Mouse (Mus musculus) forebrain, embryonic 11.5 days (tissue): ENCODE data around the gene Ppil2. TPM values are rescaled to one million over a fixed set of nuclear protein-coding genes. Genes with fewer than 3 reads are reported as not detected.

Experiments
- ATAC-seq: fragments of 200-750 bp; cut with Nextera tagmentation; replicated peaks from 2 replicates; pipeline ENCODE4 v1.8.0; 2017; ENCODE audit warnings: moderate TSS enrichment; ENCODE audit not compliant: low FRiP score
- DNase-seq: peaks from one replicate; pipeline ENCODE4 v3.0.0-alpha.2; 2017; ENCODE audit warnings: low spot score
- H3K27ac ChIP-seq: fragments of 300-500 bp; sonication (generic); 2 replicates; pipeline ENCODE4 v1.5.1; 2014; ENCODE audit warnings: low read depth, low read length
- H3K27me3 ChIP-seq: fragments of 300-500 bp; sonication (generic); 2 replicates; pipeline ENCODE4 v1.6.1; 2014; ENCODE audit warnings: mild to moderate bottlenecking, low read length, mixed read lengths; ENCODE audit not compliant: control insufficient read depth, insufficient read depth
- H3K36me3 ChIP-seq: fragments of 300-500 bp; sonication (generic); 2 replicates; pipeline ENCODE4 v1.6.1; 2014; ENCODE audit warnings: mild to moderate bottlenecking, low read length, moderate library complexity, mixed read lengths; ENCODE audit not compliant: control insufficient read depth, insufficient read depth
- H3K4me1 ChIP-seq: fragments of 300-500 bp; sonication (generic); replicated peaks from 2 replicates; pipeline ENCODE4 v1.6.1; 2014; ENCODE audit warnings: low read length, mixed read lengths; ENCODE audit not compliant: control insufficient read depth, insufficient read depth
- H3K4me2 ChIP-seq: fragments of 300-500 bp; sonication (generic); 2 replicates; pipeline ENCODE4 v1.6.1; 2014; ENCODE audit warnings: low read depth, mild to moderate bottlenecking, low read length, moderate library complexity, mixed read lengths; ENCODE audit not compliant: severe bottlenecking
- H3K4me3 ChIP-seq: fragments of 300-500 bp; sonication (generic); 2 replicates; pipeline ENCODE4 v1.5.1; 2014; ENCODE audit warnings: low read depth, low read length
- H3K9ac ChIP-seq: fragments of 300-500 bp; sonication (generic); 2 replicates; pipeline ENCODE4 v1.6.1; 2014; ENCODE audit warnings: low read length
- H3K9me3 ChIP-seq: fragments of 300-500 bp; sonication (generic); 2 replicates; pipeline ENCODE4 v1.6.1; 2016; ENCODE audit warnings: low read length, mixed read lengths; ENCODE audit not compliant: control insufficient read depth
- WGBS: fragments of 180-500 bp; shearing (Covaris S2); extraction: QIAGEN DNeasy Blood & Tissue Kit; methylation state at CpG from one replicate; pipeline ENCODE4 v1.1.7; 2014; 5-methylcytosine and 5-hydroxymethylcytosine counted together
- polyA plus RNA-seq: library from polyadenylated mRNA; unstranded; fragments of >200 nt; fragmentation: Nextera tagmentation; extraction: Ambion mirVana; gene quantifications from 2 replicates; pipeline ENCODE4 v1.2.1, GENCODE M21; 2014

Gene Ppil2
- polyA plus RNA-seq, 1 experiment from 2014 or later, result 153 TPM

DNA sequence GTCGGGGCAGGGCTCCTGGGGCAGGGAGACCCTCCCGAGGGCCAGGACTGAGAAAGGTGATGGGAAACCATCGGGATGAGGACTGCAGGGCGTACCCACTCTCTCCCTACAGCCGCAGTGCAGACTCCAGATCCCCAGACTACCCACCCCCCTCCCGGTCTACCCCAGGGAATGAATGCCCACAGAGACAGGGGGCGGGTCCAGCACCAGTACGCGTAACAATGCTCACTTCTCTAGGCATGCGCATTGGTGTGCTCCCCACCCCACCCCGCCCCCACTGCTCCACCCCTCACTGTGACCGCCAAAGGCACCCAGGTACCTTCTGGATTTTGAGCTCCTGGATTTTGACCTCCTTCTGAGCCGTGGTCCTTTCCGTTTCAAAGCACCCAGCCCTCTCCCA lies 10.5 kb upstream of the Ppil2 start:
- Histone ChIP-seq H3K27me3 (no peaks in the 10 kb centered on the region), H3K9ac (no peak overlapping the region; the same call in 1 of the 2 replicates), H3K4me3 (no peak overlapping the region), H3K9me3 (no peaks in the 10 kb centered on the region), H3K36me3 (peaks cover 3% of the 10 kb centered on the region; the same call in 1 of the 2 replicates), H3K4me1 (peaks cover 13% of the 10 kb centered on the region; the same call in 1 of the 2 replicates), H3K27ac (no peak overlapping the region), H3K4me2 (peak overlapping the region; percentile 16; the same call in 1 of the 2 replicates)
- WGBS, result 41% methylated on average over 14 of the region's 14 CpGs
- no peak for DNase-seq
- 0 out of 2 replicates have a peak, but pooled peaks have one; percentile 19 for ATAC-seq

DNA sequence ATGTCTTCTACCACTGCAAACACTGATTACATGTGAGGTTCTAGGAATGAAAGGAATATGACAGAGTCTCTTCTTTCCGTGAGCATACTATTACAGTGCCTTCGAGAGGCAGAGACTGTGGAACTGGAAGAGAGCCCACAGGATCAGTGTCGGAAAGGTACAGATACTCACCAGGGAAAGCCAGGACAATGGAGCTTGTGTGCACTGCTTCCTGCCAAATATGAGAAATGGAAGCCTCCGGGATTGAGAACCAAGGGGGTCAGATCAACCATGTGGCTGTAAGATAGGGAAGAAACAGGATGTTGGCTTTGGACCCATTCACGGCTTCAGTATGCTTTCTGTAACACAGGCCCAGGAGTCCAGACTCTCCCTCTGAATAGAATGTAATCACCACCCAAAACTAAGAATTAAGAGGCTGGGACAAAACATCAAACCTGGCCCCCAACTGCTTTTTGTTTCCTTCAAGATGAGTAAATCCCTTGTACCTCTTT lies 6.3 kb upstream of the Ppil2 start:
- Histone ChIP-seq H3K27ac (no peak overlapping the region), H3K4me2 (no peak overlapping the region), H3K36me3 (peaks cover 10% of the 10 kb centered on the region; the same call in 1 of the 2 replicates), H3K27me3 (no peaks in the 10 kb centered on the region), H3K9ac (no peak overlapping the region), H3K4me3 (no peak overlapping the region), H3K4me1 (peaks cover 8% of the 10 kb centered on the region; the same call in 1 of the 2 replicates), H3K9me3 (no peaks in the 10 kb centered on the region)
- ATAC-seq (no peak), DNase-seq (no peak)
- WGBS, result 95% methylated on average over 5 of the region's 5 CpGs

DNA sequence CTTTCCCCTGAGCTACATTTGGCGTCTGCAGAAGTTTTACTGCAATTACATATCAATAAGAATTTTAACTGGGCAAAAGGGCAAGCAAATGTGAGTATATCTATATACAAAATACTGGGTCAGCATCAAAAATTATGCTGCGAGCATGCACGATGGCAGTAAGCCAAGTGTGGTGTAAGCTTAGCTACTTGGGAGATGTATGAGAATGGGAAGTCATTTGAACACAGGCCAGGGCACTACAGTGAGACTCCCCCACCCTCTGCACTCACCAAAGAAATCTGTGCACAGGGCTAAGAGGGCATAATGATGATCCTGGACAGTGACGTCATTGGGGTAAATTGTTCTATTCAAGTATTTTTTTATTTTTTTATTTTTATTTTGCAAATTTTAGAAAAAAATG lies 6.5 kb downstream of the Ppil2 start:
- Histone ChIP-seq H3K4me2 (no peak overlapping the region), H3K9me3 (no peaks in the 10 kb centered on the region)
- ATAC-seq, result no peak

DNA sequence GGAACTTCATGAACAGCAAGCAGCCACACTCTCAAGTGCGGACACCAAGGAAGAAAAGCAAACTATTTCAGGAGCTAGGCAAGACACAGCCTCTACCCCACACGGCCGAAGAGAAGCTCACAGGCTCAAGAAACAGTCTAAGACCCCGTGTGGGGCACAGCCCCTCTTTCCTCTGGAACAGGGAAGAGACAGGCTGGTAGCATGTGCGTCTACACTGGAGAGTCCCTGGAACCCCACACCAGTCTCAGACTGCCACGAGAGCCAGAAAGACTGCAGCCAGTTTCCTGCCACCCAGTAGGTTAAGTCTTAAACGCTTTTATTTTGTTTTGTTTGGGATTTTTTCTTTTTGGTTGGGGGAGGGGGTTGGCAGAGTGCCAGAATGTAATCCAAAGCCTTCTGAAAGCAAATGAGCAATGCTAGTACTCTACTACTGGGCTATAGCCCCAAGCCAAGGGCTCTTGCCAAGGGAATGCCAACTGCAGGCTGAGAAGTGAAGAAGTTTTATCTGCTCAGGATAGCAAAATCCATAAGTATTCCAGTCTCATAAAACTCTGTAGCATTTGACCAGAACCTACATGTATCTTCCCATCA lies 8.3 kb downstream of the Ppil2 start:
- Histone ChIP-seq H3K9me3 (no peaks in the 10 kb centered on the region), H3K4me3 (no peak overlapping the region), H3K36me3 (peaks cover 10% of the 10 kb centered on the region; the same call in 1 of the 2 replicates), H3K4me2 (no peak overlapping the region), H3K9ac (no peak overlapping the region), H3K27ac (no peak overlapping the region), H3K4me1 (no peaks in the 10 kb centered on the region), H3K27me3 (no peaks in the 10 kb centered on the region)
- ATAC-seq (no peak), DNase-seq (no peak)
- WGBS, result 83% methylated on average over 7 of the region's 7 CpGs

More for the DNA sequence above, 6.5 kb downstream of the Ppil2 start:
- Histone ChIP-seq H3K27me3 (no peaks in the 10 kb centered on the region), H3K27ac (no peak overlapping the region), H3K4me1 (no peaks in the 10 kb centered on the region), H3K36me3 (peaks cover 3% of the 10 kb centered on the region; the same call in 1 of the 2 replicates), H3K4me3 (no peak overlapping the region), H3K9ac (no peak overlapping the region)
- DNase-seq, result no peak
- 92% methylated on average over 4 of the region's 4 CpGs for WGBS

DNA sequence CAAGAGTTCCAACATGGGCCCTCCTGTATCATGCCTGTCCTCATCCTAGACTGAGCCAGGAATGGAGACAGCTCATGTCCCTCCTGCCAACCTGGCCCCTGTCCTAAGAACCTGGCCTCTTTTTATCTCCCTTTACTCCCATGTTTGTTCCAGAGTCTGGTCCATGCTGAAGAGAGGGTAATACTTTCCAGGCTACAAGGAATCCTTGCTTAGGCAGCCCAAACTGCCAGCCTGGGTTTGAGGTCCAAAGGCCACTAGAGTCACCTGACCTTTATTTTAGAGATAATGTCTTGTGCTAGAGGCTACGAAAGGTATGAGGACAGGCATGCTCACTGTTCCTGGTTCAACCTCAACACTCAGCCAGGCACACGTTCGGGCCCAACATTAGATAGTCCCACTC lies 14.1 kb downstream of the Ppil2 start:
- Histone ChIP-seq H3K9me3 (no peaks in the 10 kb centered on the region), H3K4me2 (no peak overlapping the region), H3K36me3 (peaks cover 17% of the 10 kb centered on the region), H3K9ac (no peak overlapping the region), H3K4me1 (no peaks in the 10 kb centered on the region), H3K27me3 (no peaks in the 10 kb centered on the region), H3K27ac (no peak overlapping the region), H3K4me3 (no peak overlapping the region)
- 92% methylated on average over 3 of the region's 3 CpGs for WGBS
- ATAC-seq (no peak), DNase-seq (no peak)

DNA sequence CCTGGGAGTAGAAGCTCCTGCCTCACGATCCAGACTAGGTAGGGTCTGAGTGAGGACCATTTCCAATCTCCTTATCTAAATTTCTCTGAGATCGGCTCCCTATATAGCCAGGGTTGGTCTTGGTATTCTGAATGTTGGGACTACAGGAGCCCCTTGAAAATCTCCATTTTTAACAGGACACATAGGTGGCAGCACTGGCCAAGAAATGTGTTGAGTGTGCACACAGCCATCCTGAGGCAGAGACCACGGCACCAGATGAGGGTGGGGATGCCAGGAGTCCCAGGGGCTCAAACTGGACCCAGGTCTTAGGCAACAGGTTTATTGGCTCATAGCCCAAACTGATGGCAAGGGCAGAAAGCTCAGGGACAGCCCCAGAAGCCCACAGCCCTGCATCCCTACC lies 22.7 kb downstream of the Ppil2 start:
- Histone ChIP-seq H3K9ac (no peak overlapping the region), H3K27me3 (no peaks in the 10 kb centered on the region), H3K9me3 (no peaks in the 10 kb centered on the region), H3K4me3 (no peak overlapping the region), H3K36me3 (peaks cover 12% of the 10 kb centered on the region; the same call in 1 of the 2 replicates), H3K27ac (no peak overlapping the region), H3K4me2 (no peak overlapping the region), H3K4me1 (no peaks in the 10 kb centered on the region)
- WGBS, result 83% methylated on average over 3 of the region's 3 CpGs
- DNase-seq, result no peak
- ATAC-seq, result no peak

DNA sequence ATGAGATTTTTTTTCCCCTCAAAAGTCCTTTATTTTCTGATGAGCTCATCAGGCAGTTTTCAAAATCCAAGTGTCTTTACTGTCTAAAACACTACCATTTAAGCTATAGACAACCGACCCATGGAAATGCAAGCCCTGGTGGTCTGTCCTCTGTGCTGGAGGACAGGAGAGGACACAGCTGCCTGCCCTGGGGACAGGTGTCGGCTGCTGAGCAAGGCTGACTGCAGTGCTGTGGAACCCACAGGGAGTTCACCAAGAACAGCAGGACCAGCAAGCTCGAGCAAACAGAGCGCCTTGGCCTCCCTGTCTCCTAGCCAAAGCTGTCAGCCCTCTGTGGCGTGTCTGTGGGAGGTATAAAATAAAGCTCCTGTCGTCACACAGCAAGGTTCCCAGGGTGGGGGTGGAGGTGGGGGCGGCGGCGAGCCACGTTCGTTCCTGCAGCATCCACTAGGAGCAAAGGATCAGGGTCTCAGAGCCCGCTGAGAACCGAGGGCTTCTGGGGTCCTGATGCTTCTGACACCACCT lies 24.3 kb downstream of the Ppil2 start:
- Histone ChIP-seq H3K4me1 (no peaks in the 10 kb centered on the region), H3K4me2 (no peak overlapping the region), H3K9ac (no peak overlapping the region), H3K9me3 (no peaks in the 10 kb centered on the region), H3K27ac (no peak overlapping the region), H3K36me3 (peaks cover 15% of the 10 kb centered on the region; the same call in 1 of the 2 replicates), H3K27me3 (no peaks in the 10 kb centered on the region), H3K4me3 (no peak overlapping the region)
- ATAC-seq (no peak), DNase-seq (no peak)
- 81% methylated on average over 13 of the region's 13 CpGs for WGBS

DNA sequence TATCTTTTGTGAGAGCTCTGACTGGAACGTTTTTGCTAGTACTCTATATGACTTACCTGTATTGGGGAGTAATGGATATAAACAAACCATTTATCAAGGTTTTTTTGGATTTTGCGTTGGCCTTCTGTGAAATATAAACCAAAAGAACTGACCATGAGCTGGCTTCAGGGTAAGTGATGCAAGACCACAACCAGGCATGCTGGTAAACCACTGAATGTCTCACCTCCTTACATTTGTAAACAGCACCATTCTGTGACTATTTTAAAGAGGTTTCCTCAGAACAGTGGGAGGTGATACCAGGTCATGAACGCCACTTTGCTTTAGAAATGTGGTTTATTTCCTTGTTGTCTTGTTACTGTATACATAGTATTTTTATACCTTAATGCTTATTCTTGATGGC lies 24.8 kb downstream of the Ppil2 start:
- Histone ChIP-seq H3K4me3 (no peak overlapping the region), H3K4me1 (no peaks in the 10 kb centered on the region), H3K36me3 (peaks cover 15% of the 10 kb centered on the region; the same call in 1 of the 2 replicates)

DNA sequence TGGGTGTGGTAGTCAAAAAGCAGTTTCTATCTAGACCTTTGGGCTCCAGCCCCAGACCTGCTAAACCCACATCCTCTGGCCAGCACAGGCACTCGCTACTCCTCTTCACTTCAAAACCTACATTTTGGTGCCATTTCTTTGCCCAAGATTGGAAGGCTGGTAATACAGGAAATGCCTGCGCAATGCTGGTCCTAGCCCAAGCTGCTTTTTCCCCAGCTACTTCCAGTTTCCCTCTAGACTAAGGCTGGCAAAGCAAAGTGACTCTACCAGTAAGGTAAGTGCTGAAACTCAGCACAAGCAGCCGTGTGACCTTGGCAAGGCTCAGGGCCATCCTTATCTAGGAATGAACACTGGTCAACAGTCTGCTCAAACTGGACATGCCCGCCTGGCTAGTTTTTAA lies 25.4 kb downstream of the Ppil2 start:
- DNase-seq, result no peak
- no peaks in the 10 kb centered on the region for H3K27me3 ChIP-seq
- H3K4me1 ChIP-seq, result no peaks in the 10 kb centered on the region
- 91% methylated on average over 4 of the region's 4 CpGs for WGBS
- ATAC-seq, result no peak
- no peak overlapping the region for H3K9ac ChIP-seq
- no peaks in the 10 kb centered on the region for H3K9me3 ChIP-seq
- H3K4me2 ChIP-seq, result no peak overlapping the region
- no peak overlapping the region for H3K4me3 ChIP-seq
- H3K36me3 ChIP-seq, result peaks cover 13% of the 10 kb centered on the region; the same call in 1 of the 2 replicates
- no peak overlapping the region for H3K27ac ChIP-seq

More for the DNA sequence above, 24.8 kb downstream of the Ppil2 start:
- DNase-seq (no peak), ATAC-seq (no peak)
- 91% methylated on average over 3 of the region's 3 CpGs for WGBS
- Histone ChIP-seq H3K9ac (no peak overlapping the region), H3K27me3 (no peaks in the 10 kb centered on the region), H3K4me2 (no peak overlapping the region), H3K9me3 (no peaks in the 10 kb centered on the region), H3K27ac (no peak overlapping the region)
